Mouse (Mus musculus) layer of hippocampus, adult 8-10 months (tissue): ENCODE results near the gene Rasl11b. TPM values are rescaled to one million over a fixed set of nuclear protein-coding genes. Genes with fewer than 3 reads are reported as not detected.

Experiments
- DNase-seq, 2 experiments: peaks; one replicate each; pipeline ENCODE4 v3.0.0; 2022; ENCODE audit warnings: low spot score in 2 of 2
- total RNA-seq, 4 experiments: library from RNA; stranded (reverse); gene quantifications; 2 replicates each; pipeline ENCODE4 v1.2.4; 2022

The Rasl11b gene
- total RNA-seq, 4 experiments from 2014 or later: 60.9 to 67.0 (median 63.6) TPM

DNA sequence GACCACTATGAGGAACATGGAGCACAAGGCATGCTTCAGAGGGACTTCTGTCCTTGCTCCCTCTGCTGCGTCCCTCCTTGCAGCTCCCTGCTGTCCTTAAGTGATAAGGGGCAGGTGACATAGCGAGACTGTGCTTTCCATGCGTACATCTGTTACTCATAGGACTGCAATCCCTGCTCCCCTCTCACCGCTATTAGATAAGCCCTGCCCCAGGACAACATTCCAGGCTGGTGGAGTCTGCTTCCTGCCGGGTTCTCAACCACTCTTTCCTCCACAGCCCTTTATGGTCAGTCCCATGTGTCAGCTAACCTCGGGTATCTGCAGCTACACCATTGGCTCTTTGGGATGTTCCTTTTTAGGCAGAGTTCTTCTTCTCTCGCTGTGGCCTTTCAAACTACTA, 13.4 kb downstream of the Rasl11b start:
- DNase-seq: no peak

DNA sequence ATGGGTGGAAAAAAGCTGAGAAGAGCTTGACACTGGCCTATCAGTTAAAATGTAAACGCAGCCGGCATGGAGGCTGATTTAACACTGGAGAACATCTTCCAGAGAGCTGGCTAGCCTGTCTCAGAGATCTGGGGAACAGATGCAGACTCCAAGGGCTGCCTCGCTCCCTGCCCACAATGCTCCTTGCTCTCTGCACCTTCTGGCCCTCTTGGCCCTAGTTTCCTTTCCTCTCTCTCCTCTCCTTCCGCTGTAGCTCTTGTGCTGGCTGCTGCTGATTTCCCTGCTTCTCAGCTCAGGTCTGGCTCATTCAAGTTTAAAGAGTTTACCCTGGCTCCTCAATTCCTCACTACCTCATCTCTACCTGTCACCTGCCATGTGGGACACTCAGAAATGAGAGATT, 14.6 kb downstream of the Rasl11b start:
- DNase-seq: no peak

DNA sequence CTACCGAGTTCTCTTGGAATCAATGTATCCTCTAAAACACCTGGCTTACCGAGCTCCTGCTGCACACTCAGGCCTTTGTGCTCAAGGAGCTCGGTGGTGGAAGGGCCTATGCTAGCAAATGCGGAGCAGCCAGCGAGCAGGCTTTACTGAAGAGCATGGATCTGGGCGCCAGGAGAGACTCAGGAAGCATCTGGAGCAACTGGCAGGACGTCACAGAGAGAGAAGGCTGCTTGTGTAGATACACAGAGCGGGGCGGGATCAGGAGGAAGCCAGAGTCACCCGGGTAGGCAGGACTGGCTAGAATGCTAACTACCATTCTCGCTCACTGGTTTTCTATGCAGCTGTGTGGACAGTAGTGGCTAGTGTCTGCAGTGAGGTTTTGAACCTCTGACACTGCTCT, 16.3 kb downstream of the Rasl11b start:
- no peak for DNase-seq

DNA sequence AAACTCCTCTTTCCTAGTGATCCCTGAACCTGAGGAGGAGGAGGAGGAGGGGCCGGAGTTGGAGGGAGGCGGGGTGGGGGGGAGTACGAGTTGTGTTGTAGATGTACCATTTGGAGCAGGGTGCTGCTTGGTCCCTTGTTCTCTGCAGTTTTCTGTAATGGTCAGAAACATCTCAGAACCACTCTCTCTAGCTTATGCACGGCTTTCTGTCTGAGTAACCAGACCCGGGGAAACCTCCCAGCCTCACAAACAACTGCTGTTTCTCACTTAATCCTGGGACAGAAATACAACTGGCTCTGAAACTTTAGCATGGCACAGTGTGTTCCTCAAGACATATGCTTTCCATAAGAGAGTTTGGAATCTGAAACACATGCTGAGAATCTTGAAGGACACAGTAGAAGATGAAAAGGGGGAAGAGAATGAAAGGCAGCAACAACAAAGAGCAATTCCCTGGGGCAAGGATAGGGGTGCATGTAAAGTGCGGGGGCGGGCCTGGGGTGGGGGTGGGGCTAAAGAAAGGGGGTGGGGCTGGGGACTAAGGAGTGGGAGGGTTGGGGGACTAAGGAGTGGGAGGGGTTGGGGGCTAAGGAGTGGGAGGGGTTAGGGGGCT, 19.5 kb downstream of the Rasl11b start:
- DNase-seq: no peak

DNA sequence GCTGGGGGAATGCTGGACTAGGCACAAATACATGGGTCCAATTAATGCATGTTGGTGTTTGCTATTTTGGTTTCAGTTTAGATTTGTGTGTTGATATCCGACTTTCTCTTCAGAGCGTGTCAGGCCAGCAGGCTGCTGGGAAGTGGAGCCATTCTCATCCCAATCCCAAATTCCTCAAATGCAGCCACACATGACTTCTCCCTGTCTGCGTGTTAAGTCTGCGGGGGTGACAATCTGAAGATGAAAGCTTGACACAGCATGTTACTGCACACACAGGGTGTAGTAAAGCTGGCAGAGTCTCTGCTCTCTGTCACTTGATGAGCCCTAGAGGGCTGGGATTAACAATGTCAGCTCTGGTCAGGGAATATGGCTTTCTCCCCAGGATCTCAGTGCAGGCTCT, 20.0 kb downstream of the Rasl11b start:
- no peak for DNase-seq

DNA sequence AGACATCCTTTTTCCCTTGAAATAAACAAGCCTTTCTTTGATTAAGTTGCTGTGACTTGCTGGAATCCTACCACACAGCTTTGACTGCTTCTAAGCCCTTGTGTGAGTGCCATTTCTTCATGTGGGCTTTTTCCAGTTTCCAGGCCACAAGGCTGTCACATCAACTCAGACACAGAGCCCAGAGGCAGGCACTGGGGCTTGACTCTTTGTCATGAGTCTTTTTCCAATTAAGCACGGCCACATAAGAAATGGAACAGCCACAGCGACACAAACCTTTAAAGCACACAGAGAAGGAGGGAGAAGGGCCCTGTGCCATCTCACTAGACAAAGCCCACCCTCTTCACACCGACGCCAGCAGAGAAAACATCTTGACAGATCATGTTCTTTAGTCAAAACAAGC, 23.4 kb downstream of the Rasl11b start:
- DNase-seq: no peak

DNA sequence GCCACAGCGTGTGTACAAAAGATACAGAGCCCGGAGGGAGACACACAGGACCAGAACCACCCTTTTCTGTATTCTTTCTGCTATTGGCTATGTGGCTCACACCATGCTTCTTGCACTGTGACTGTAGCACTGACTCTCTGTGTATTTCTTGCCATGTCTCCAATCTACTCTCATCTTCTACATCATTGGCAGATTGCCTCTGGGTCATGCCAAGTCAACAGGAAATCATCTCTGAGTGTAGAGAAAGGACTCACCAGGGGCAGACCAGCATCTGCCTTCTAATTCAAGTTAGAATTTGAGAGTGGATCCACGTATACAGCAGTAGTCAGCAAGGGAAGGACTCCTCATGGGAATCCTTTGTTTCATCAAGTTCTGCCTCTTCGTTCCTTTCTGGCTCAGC, 27.5 kb downstream of the Rasl11b start:
- DNase-seq: no peak

DNA sequence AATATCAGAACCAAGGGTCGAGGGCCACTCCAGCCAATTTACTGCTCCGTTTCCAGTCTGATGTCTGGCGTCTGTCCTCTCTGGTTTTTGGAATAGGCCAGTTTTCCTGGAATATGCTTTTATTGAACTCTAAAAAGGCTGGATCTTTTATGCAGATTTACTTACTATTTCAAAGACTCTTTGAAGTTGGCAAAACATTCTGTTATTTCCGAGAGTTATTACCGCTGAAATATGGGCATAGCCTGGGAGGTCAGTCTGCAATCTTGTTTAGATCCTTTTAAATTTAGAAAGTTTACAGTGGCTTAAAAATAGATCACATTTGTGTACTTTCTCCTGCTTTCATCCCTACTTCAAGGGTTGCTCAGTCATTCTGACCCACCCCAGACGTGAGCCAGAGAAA, 29.4 kb downstream of the Rasl11b start:
- DNase-seq: no peak

DNA sequence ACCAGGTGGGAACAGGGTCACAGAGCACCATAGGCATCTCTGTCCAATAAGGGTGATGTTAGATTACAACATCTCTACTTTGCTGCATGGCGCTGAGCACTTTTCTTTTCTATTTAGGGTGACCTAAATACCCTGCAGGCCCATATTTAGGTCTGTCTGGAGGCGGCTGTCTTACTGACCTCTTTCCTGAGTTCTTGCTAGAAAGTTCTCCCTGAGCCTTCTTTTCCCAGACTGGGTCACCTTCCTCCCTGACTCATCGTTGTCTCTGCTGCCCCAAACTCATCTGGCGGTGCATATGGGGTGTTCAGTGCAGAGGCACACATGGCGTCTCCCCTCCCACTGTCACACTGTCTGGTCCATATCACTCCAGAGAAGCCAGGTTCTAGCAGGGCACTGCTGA, 31.1 kb downstream of the Rasl11b start:
- no peak for DNase-seq

DNA sequence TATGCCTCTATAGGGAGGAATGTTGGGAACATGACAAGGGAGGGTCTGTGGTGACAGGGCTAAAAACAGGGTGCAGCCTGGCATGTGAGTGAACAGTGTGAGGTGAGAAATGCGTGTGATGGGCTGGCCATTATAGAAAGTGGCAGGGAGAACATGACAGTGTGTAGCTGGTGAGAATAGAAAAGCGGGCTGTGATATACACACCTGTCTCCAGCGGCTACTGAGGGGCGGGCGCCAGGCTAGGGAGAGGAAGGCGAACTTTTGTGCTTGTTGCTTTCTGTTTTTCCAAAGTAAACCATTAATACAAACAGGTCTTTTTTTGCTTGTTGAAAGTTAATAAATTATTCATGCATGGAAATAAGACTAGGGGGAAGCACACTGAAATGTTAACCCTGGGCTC, 32.3 kb downstream of the Rasl11b start:
- DNase-seq: no peak

DNA sequence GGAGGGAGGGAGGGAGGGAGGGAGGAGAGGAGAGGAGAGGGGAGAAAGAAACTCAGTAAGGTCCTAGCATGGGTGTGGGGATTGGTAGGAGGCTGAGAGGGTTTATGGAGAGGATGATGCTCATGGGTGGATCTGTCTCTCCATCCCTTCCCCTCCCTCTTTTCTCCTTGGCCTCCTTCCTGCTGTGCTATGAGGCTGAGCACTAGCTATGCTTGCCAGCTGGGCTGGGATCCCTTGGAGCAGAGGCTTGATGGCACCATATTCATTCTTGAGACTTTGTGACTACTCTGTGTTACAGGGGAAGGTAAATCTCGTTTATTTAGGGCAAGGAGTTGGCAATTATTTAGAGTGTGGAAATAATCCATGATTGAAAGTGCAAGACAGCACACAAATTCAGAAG, 33.9 kb downstream of the Rasl11b start:
- DNase-seq: no peak

DNA sequence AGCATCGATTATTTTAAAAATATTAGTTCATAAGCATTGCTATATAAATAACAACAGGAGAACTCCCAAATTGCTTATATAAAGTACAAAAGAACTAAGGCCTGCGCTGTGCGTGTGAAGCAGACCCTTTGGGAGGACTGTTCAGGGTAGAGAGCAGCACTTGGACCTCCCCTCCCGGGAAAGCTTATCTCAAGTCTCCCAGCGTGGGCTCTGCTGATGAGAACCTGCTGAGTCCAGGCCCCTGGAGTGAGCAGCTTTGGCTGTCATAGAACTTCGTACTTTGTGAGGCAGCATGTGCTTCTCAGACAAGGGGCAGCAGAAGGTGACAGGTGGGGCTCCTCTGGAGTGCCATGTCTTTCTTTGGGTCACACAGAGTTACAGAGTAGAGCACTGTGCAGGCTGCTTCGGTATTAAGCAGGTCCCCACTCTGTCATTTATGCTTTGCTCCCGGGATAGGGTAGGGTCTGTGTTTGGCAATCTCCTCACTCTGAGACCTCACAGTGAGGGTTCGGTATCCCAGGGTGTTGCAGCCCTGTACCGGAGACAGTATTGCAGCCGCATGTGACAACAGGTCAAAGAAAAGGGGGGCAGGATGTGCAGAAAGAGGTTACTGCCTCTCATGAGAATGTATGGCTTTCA, 34.8 kb downstream of the Rasl11b start:
- DNase-seq: no peak

DNA sequence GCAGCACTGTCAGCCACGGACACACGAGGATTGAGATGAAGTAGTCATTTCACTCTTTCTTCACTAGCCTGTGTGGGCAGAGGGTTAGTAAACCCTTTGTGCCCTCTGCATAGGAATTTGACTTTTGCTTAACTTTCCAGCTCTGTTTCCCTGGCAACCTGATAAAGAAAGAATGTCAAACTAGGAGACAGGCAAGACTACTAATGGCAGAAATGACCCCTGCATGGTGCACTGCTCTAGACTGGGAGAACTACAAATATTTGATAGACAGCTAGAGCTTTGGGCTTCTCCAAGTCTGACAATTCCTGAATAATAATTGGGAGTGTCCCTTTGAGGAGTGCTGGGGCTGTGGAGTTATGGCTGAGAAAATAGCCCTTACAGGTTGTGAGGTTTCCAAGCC, 35.4 kb downstream of the Rasl11b start:
- DNase-seq: no peak

DNA sequence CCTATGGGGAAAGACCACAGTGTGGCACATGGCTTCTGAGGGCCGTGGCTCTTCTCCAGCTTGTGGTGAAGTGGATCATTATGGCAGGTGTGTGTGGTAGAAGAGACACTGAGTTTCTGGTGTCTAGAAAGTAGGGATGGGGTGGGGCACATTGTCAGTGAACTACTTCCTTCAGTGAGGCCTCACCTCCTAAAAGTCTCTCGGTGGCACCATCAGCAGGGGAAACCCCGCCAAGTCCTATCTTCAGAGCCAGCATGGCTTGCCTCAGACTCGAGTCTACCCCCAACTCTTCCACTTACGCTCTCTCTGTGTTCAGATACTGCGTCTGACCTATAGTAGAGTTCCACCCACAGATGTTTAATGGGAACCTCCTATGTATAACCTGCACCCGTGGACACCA, 38.7 kb downstream of the Rasl11b start:
- no peak for DNase-seq

DNA sequence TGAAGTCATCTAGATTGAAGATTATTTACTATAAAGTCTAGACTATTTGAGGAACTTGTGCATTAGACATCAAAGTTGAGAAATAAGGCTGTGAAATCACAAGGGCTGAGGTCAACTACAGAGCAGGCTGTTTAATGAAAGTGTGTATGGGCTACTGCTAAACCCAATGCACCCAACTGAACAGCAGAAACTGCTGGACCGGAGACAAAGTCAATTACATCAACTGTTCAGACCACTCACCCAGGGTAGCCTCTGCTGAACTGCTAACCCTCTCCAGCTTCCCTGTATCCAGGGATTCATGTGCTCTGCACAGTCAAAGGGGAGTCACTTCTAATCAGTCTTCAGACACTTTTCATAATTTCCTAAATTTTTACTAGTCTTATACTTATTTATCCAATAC, 44.3 kb downstream of the Rasl11b start:
- no peak for DNase-seq

DNA sequence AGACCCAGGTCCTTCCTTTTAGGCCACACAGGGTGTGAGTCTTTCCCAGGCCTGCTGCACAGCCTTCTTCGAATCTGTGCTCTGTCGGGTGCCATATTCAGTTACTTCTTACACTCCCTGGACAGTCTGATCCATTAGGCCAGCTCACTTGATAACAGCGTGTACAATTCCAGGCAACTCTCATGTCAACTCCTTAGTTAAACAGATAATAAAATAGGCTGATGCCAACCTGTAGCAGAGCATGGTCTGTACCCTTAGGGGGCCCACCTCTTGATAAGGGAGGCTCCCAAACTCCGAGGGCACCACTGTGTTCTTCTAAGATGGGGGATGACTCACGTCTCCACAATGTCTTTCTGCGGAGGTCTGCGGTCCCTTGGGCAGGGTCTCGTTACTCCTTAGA, 45.2 kb downstream of the Rasl11b start:
- DNase-seq: no peak

DNA sequence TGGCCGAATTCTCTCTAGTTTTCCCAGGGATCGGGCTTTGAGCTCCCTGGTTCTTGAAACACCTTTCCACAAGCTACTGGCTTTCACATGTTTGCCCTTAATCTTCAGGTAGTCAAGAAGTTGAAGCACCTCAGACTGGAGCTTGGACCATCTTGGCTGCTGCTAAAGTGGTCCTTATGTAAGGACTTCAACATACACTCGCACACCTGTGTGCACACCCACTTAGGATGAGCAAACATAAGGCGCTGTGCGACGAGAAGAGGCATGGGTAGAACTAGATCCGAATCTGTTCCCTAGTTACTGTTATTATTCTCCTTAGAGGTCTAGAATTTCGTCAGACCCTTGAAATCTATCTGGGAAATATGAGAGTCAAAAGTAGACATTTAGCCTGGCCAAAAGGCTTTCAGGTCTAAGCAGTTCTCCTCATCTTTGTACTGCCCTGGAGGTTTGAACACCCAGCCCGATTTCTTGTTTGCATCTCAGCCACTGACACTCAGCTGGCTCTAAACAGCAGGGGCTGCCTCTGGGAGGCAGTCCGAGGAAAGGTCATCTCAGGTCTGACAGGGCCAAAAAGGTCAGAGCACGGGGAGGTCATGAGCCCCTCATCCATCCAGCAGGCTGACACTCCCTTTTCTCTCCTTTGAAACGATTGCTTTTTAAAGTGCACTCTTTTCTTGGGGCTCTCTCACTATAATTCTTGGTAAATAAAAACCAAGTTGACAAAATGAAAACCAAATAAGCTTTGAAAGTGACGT, 46.0 kb downstream of the Rasl11b start:
- DNase-seq: no peak

DNA sequence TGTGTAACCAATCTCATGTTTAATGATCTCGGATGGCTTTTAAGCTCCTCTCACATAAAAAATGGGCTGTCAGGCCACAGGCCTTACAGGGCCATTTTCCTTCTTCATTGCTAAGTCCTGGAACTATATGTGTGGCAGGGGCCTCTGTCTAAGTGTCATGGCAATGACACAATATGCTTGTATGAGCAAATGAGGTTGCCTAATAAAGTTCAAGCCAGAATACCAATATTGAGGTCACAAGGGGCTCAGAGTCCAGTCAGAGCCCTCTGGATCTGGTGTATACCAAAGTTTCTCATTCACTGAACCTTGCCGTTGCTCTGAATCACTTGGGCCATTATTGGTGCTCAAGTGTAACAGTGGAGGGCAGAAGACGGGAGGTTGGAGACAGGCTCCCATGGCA, 47.6 kb downstream of the Rasl11b start:
- no peak for DNase-seq

DNA sequence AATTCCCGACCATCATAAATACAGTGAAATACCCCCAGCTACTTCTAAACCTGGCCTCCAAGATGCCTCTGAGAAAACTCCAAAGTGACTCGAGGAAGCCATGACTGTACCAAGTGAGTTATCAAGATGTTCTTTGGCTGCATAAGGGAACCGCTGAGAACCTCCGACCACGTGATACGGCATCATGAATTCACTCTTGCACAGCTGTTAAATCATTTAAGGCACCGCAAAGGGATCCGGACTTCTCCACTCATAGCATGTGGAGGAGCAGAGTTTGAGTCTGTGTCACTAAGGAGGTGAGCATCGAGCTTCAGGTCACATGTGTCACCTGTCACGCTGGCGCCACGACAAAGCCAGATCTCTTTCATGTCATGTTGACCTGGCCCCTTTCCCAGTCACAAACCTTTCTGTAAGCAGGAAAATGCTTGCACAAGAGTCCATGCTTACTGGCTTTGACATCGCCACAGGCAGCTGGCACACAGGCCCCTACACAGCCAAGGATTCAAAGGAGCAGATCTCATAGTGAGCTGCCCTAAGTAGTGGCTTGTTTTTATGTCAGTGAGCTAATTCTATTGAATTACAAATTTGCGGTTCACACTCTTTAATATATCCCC, 49.4 kb downstream of the Rasl11b start:
- no peak for DNase-seq

DNA sequence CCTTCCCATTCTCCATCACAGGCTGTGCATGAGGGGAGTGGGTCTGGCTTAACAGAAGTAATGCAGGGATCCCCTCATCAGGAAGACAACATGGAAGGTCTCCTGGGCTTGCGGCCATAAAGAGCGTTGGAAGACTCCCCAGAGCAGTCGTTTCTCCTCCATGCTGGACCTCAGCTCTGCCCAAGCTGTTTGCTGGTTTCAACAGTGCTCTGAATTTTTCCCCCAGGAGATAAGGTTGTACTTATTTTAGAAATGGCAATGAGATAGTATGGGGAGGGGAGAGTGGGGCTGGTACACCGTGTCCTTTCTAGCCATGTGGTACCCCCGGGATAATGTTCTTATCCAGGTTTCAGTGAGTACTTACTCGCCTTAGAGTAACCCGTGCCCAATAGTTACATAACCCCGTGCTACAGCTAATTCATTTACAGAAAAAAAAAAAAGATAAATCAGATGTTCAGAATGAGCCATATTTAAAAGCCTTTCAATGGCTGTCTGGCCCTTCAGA, 50.6 kb downstream of the Rasl11b start:
- DNase-seq: no peak

DNA sequence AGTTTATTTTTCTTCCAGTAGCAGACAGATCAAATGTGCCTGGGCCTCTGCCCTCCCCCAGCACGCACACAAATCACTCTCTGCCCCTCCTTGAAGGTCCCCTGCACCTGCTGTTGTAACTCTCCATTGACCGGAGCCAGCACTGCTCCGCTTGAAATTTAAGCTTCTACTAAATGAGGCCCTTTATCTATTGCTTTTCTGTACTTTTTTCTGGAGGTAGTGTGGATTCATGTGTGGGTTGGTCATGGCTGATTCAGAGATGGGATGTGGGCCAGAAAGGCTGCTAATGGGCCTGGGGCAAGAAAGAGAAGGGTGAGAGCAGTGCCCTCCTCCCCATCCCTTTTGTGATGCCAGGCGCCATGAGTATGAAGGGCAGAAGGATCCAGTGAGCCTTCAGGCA, 51.4 kb downstream of the Rasl11b start:
- DNase-seq: no peak

DNA sequence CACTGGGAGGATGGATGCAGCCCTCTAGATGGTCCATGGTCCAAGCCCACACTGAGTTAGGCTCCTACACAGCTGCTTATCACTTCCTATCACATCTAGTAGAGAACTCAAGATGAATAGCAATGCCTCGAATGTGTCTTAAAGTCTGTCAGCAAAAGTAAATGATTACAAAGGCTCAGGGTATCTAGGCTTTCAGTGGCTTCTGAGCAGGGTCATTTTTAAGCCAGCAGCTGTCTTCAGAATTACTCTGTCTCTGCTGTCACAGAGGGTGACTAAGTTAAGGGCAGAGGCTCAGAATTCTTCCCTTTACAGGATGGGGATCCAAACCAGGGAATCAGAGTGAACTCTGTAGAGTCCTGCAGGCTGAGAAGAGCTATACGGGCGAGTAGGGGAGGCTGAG, 51.9 kb downstream of the Rasl11b start:
- DNase-seq: no peak
